Mouse (Mus musculus): ENCODE data around the gene Arhgap42. TPM values are rescaled to one million over a fixed set of nuclear protein-coding genes. Genes with fewer than 3 reads are reported as not detected.

Arhgap42 gene
- total RNA-seq, 2 experiments from 2014 or later, result 14.6 to 16.4 TPM

DNA sequence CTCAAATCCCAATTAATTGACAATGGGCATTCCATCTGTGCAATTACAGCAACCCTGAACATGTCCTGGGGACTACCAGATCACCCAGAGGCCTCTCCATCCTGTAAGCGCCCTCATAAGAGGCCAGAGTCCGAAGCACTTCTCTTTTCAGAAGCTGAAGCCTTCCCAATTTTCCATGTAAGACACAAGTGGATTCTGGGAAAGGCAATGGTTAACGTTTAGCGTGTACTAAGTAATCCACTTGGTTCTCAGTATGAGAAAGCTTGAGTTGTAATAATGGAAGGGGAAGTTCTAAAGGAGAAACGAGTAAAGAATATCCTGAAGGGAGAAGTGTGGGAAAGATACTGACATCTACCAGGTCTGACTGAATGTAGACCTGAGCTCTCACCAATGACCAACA, 1.4 kb downstream of the Arhgap42 start:
- Histone ChIP-seq H3K4me3 (peak overlapping the region; percentile 69), H3K27ac (no peak overlapping the region)
- no peak for DNase-seq (ENCODE audit: extremely low spot score in 1 of 2, low spot score in 2 of 2)
- intact Hi-C loops (cut with DNase I), result loop anchor here (5.0 kb wide), 1 partner anchor 185 kb away; no protein-coding TSS in a partner anchor
- TF ChIP-seq CTCF (IDR thresholded peaks at IDR 0.05), result no peak

DNA sequence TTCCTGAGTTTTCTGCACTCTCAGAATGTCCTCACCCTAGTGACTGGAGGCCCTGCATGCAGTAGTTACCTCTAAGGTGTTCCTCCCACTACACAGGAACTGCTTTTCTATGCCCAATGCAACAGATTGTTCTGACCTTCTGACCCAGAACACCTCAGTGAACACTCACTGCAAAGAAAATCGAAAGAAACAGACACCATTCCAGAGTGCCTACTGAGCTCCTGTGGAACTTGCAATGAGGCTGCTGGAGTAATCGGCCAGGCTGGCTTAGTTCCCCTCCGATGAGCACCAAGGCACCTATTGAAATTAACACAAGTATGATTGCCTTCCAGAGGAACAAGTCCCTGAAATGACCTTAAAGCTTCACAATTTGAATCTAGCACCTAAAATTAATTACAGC, 9.2 kb downstream of the Arhgap42 start:
- no peak overlapping the region for H3K27ac ChIP-seq
- intact Hi-C loops (cut with DNase I), result no loop called here

DNA sequence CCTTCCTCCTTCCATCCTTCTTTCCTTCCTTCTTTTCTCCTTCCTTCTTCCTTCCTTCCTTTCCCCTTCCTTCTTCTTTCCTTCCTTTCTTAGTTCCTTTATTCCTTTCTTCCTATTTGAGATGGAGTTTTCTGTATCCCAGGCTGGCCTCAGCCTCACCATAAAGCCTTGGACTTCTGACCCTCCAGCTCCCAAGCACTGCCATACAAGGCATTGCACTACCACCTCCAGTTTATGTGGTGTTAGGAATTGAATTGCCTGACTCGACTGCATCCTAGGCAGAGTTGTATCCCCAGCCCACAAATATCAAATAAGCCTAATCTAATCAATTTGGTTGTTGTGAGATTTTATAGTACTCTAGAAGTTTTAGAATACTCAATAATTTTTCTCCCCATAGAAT, 14.1 kb downstream of the Arhgap42 start:
- Histone ChIP-seq H3K27ac (no peak overlapping the region), H3K4me3 (no peak overlapping the region)
- no peak for DNase-seq (ENCODE audit: extremely low spot score in 1 of 2, low spot score in 2 of 2)
- intact Hi-C loops (cut with DNase I), result no loop called here
- no peak for TF ChIP-seq CTCF (IDR thresholded peaks at IDR 0.05)

More for the DNA sequence above, 9.2 kb downstream of the Arhgap42 start:
- no peak overlapping the region for H3K4me3 ChIP-seq
- no peak for TF ChIP-seq CTCF (IDR thresholded peaks at IDR 0.05)
- no peak for DNase-seq (ENCODE audit: extremely low spot score in 1 of 2, low spot score in 2 of 2)

DNA sequence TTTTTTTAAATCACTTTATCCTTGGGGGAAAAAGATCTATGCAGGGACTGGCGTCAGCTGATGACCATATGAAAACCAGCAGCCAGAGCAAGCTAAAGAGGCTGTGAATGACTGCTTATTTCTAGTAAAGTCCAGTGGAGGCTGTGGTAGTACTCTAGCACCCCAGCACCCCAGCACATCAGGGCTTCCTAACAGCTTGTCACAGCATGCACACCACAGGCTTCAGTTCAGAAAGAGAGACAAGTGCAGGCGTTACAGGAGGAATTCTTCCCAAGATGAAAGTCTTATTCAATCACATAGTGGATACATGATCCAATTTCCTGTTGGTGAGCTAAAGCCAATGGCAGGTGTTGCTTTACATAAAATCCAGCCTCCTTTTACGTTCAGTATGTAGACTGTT, 15.5 kb downstream of the Arhgap42 start:
- intact Hi-C loops (cut with DNase I), result no loop called here
- Histone ChIP-seq H3K27ac (no peak overlapping the region), H3K4me3 (no peak overlapping the region)
- no peak for TF ChIP-seq CTCF (IDR thresholded peaks at IDR 0.05)
- no peak for DNase-seq (ENCODE audit: extremely low spot score in 1 of 2, low spot score in 2 of 2)

DNA sequence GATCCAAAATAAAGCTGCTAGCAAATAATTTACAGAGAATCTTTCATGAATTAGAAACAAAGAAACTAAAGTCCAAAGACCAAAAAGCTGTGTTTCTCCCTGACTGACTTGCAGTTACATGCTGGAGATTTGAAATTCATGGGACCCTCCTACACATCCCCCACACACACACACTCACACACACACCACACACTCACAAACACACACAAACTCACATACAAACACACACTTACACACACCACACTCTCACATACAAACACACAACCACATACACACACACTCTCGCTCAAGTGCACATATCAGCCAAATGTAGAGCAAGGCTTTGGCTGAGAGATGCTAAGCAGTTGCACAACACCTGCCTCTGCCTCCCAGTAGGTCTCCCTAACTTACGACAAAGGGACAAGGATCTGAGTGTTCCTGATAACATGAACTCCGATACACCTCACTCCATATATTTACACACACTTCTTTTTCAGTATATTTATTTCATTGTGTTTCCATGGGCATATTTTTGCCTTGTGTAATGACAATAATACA, 16.9 kb downstream of the Arhgap42 start:
- no peak for TF ChIP-seq CTCF (IDR thresholded peaks at IDR 0.05)
- DNase-seq (ENCODE audit: extremely low spot score in 1 of 2, low spot score in 2 of 2), result no peak
- intact Hi-C loops (cut with DNase I), result no loop called here
- Histone ChIP-seq H3K27ac (no peak overlapping the region), H3K4me3 (no peak overlapping the region)

DNA sequence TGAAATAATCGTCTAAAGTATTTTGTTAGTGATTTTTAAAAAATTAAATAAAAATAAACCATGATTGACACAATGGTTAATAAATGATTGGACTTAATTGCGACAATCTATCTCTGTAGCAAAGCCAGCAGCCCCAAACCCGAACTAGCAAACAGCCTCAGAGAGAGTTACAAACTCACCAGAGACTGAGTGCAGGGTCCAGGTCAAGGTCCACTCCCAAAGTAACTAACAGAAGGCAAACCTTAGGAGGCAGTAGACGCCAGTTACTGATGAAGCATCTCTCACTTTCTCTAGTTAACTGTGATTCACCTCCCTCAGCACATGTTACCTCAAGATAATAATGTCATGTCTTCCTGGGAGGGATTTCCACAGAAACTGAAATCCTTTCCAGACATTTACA, 17.7 kb downstream of the Arhgap42 start:
- Histone ChIP-seq H3K27ac (no peak overlapping the region), H3K4me3 (no peak overlapping the region)
- intact Hi-C loops (cut with DNase I), result no loop called here
- DNase-seq (ENCODE audit: extremely low spot score in 1 of 2, low spot score in 2 of 2), result no peak
- no peak for TF ChIP-seq CTCF (IDR thresholded peaks at IDR 0.05)

DNA sequence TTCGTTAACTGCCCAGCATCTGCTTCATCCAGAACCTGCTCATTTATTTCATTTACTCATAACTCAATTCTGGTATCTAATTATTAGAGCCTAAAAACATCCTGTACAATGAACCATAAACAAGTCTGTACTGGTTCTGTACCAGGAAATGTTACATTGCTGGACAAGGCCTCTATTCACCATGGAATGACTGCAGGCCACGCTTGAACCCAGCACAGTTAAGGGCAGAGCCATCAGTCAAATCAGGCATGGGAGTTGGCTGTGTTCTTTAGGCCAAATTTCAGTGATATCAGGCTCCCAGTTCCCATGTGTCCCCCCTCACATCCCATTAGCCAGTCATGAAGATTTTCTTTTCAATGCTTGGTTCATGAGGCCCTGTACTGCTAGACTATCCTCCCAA, 20.6 kb downstream of the Arhgap42 start:
- intact Hi-C loops (cut with DNase I), result no loop called here
- Histone ChIP-seq H3K27ac (no peak overlapping the region), H3K4me3 (no peak overlapping the region)
- no peak for DNase-seq (ENCODE audit: extremely low spot score in 1 of 2, low spot score in 2 of 2)
- no peak for TF ChIP-seq CTCF (IDR thresholded peaks at IDR 0.05)

DNA sequence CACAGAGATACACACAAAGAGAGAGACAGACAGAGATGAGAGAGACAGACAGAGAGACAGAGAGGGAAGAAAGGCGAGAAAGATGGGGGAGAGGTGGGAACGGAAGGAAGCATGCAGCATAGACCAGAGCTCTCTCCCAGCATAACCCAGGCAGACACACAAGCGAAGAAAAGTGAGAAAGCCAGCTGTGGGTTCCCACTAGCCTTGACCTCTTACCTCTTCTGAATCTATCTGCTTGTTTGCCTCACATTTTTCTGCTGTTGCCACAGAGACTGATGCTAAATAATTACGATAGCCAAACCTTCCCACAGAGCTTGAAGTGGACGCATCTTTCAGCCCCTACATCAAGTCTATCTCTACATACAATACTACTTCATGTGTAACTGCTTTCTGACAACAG, 24.1 kb downstream of the Arhgap42 start:
- Histone ChIP-seq H3K4me3 (no peak overlapping the region), H3K27ac (no peak overlapping the region)
- no peak for DNase-seq (ENCODE audit: extremely low spot score in 1 of 2, low spot score in 2 of 2)
- no peak for TF ChIP-seq CTCF (IDR thresholded peaks at IDR 0.05)
- intact Hi-C loops (cut with DNase I), result no loop called here

DNA sequence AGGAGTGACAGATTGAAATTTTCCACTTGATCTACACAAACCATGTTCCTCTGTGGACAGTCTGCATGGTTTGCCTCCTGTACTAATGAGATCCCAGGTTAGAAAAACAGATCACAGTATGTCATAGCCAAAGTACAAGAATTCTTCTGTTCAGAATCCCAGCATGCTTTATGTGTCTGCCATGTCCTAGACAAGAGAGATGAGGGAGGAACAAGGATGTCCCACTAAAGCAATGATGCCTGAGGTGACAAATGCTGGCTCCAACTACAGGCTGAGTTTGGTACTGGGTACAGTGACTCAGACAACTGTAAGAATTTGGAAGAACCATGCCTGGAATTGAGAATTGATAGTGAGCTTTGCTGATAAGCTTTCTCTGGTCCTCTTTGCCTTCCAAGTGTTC, 24.6 kb downstream of the Arhgap42 start:
- no peak overlapping the region for H3K27ac ChIP-seq
- no peak for TF ChIP-seq CTCF (IDR thresholded peaks at IDR 0.05)
- no peak for DNase-seq (ENCODE audit: extremely low spot score in 1 of 2, low spot score in 2 of 2)
- intact Hi-C loops (cut with DNase I), result no loop called here
- no peak overlapping the region for H3K4me3 ChIP-seq

DNA sequence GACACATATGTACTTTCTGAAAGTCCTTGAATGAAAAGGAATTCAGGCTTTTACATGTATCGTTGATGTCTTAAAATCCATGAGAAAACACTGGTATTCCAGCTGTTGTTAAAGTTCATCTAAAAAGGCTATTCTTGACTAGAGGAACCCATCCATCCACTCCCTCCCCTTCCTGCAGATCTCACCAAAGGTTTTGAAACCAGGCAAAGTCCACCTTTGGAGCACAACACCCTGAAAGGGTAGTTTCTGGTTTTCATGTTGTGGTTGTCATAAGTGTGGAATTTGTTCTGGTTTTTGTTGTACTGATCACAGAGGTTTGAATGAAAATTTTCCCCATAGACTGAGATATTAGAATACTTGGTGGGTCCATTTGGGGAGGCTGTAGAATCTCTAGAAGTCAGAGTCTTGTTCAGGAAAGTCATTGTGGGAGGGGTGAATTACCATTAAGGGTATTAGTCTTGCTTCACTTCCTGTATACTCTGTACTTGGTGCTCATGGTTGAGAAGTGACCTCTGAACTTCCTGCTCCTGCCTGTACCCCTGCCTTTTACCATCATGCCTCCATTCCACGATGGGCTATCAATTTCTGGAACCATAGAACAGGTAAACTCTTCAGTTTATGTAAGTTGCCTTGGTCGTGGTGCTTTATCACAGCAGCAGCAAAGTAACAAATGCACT, 27.4 kb downstream of the Arhgap42 start:
- Histone ChIP-seq H3K27ac (no peak overlapping the region), H3K4me3 (no peak overlapping the region)
- no peak for DNase-seq (ENCODE audit: extremely low spot score in 1 of 2, low spot score in 2 of 2)

DNA sequence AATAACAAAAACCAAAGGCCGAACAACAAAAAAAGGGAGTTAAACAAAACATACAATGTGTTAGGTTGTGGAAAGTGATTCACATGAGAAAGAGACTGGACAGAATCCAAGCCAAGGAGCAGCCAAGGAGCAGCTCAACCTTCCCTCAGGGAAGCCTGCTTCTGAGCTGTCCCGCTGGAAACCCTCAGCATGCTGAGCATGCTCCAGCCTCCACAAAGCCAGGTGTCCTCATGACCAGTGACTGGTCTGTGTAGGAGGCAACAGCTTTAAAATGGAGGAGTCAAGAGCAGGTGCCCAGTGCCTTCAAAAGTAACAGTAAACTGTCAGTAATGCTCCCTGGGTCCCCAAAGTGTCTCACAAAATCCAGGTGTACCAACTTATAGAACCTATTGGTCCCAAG, 28.4 kb downstream of the Arhgap42 start:
- DNase-seq (ENCODE audit: extremely low spot score in 1 of 2, low spot score in 2 of 2), result no peak
- TF ChIP-seq CTCF (IDR thresholded peaks at IDR 0.05), result no peak
- H3K4me3 ChIP-seq, result no peak overlapping the region
- intact Hi-C loops (cut with DNase I), result no loop called here
- H3K27ac ChIP-seq, result no peak overlapping the region

More for the DNA sequence above, 27.4 kb downstream of the Arhgap42 start:
- TF ChIP-seq CTCF (IDR thresholded peaks at IDR 0.05), result no peak
- intact Hi-C loops (cut with DNase I), result no loop called here

DNA sequence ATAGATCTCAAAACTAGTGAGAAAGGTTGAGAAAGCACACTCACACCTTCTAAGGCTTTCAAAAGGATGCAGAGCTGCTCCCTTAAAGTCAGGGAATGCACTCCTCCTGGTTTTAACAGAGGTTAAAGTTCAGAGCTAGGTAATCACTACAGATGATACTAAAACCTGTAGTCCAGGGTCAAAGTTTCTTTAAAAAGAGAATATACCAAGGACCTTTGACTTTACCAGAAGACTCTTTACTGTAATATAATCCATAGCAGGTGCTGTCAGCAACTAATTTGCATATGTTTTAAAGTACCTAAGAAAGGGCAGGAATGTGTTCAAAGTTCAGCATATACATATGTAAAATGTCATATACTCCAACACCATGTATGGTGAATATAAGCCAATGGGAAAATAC, 30.7 kb downstream of the Arhgap42 start:
- H3K27ac ChIP-seq, result no peak overlapping the region
- intact Hi-C loops (cut with DNase I), result no loop called here
- no peak for TF ChIP-seq CTCF (IDR thresholded peaks at IDR 0.05)

DNA sequence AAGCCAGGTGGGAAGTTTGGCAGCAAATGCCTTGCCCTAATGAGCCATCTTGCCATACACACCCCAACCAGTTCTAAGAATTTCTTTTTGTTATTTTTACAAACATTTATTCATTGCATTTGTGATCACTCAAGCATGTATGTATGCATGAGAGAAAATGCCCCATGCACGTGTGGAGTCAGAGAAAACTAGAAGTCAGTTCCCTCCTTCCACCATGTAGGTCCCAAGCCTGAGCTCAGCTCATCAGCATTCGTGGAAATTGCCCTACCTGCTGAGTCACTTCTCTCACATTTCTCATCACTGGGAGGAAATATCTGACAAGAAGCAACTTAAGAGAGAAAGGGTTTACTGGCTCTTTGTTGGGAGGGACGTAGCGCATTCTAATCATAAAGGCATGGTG, 31.6 kb downstream of the Arhgap42 start:
- no peak for TF ChIP-seq CTCF (IDR thresholded peaks at IDR 0.05)
- intact Hi-C loops (cut with DNase I), result no loop called here
- H3K4me3 ChIP-seq, result no peak overlapping the region
- H3K27ac ChIP-seq, result no peak overlapping the region
- no peak for DNase-seq (ENCODE audit: extremely low spot score in 1 of 2, low spot score in 2 of 2)

More for the DNA sequence above, 30.7 kb downstream of the Arhgap42 start:
- no peak for DNase-seq (ENCODE audit: extremely low spot score in 1 of 2, low spot score in 2 of 2)
- H3K4me3 ChIP-seq, result no peak overlapping the region

Measured in left cerebral cortex, adult 2 months (tissue).